In genomic region chr16:93831627-93832395, GRCm38 (mm10) we compare ENCODE assay signal across 8 mouse cellular contexts. TPM values are rescaled to one million over a fixed set of nuclear protein-coding genes. Genes with fewer than 3 reads are reported as not detected.
DNase-seq lines count a peak whose midpoint lies in the region; ATAC-seq lines count a peak whose summit lies in the region.

Gene Morc3, plus strand, starts transcription at chr16:93832121.

- peaks cover 2 to 19% of the 10 kb centered on the region in 2 experiments; a peak in 3 of 4 replicates for H3K4me1 ChIP-seq in heart, embryonic 14.5 days (ENCODE audit: control insufficient read depth in 2 of 2, insufficient read depth in 2 of 2, low read length in 2 of 2)
- H3K4me1 ChIP-seq in liver, embryonic 13.5 days (replicated peaks): peaks cover 38% of the 10 kb centered on the region
- peaks cover 17% of the 10 kb centered on the region for H3K4me1 ChIP-seq in stomach, embryonic 16.5 days (ENCODE audit: control insufficient read depth, insufficient read depth, low read length)

- peak within 1 kb of the TSS; percentile 89 for H3K9ac ChIP-seq in heart, embryonic 14.5 days (ENCODE audit: low read length)
- H3K9ac ChIP-seq in liver, embryonic 13.5 days: peak within 1 kb of the TSS; percentile 99
- peak within 1 kb of the TSS; percentile 96 for H3K9ac ChIP-seq in stomach, embryonic 16.5 days (ENCODE audit: low read length)

- H3K27me3 ChIP-seq in heart, embryonic 14.5 days (ENCODE audit: control insufficient read depth, insufficient read depth, low read length): no peaks in the 10 kb centered on the region
- H3K27me3 ChIP-seq in liver, embryonic 13.5 days: no peaks in the 10 kb centered on the region
- H3K27me3 ChIP-seq in stomach, embryonic 16.5 days (ENCODE audit: control insufficient read depth, insufficient read depth, low read length): no peaks in the 10 kb centered on the region

- WGBS in heart, embryonic 14.5 days: 11% methylated on average over 54 of the region's 55 CpGs
- 12% methylated on average over 51 of the region's 55 CpGs for WGBS in liver, embryonic 13.5 days (ENCODE audit: insufficient replicate concordance)
- 11% methylated on average over 55 of the region's 55 CpGs for whole genome bisulfite sequencing in stomach, embryonic 16.5 days

- peak within 1 kb of the TSS; percentile 78 to 100 for H3K4me3 ChIP-seq in heart, embryonic 14.5 days (ENCODE audit: control insufficient read depth in 1 of 2, insufficient read depth in 1 of 2, low read depth in 1 of 2, low read length in 2 of 2)
- peak within 1 kb of the TSS; percentile 98 for H3K4me3 ChIP-seq in liver, embryonic 13.5 days (replicated peaks)
- H3K4me3 ChIP-seq in stomach, embryonic 16.5 days (replicated peaks; ENCODE audit: low read length): peak within 1 kb of the TSS; percentile 93

- DNase-seq in c-Kit-negative CD71-positive TER-119-positive erythroid progenitor cells, embryonic 14.5 days (ENCODE audit: low read depth, low spot score): peak; percentile 99
- DNase-seq in fibroblast of lung, adult 2 months (ENCODE audit: low read depth): peak; percentile 98
- peak; percentile 100 for DNase-seq in kidney, postnatal 14 days
- DNase-seq in liver, embryonic 13.5 days: peak; percentile 100
- peak; percentile 100 for DNase-seq in neural tube, embryonic 10.5 days (ENCODE audit: extremely low spot score, low spot score)

- H3K9me3 ChIP-seq in heart, embryonic 14.5 days (ENCODE audit: control insufficient read depth, low read length): 0 out of 2 replicates have a peak, but pooled peaks cover 6% of the 10 kb centered on the region
- no peaks in the 10 kb centered on the region for H3K9me3 ChIP-seq in liver, embryonic 13.5 days (replicated peaks)
- no peaks in the 10 kb centered on the region for H3K9me3 ChIP-seq in stomach, embryonic 16.5 days (replicated peaks; ENCODE audit: control insufficient read depth, low read length)

- H3K27ac ChIP-seq in heart, embryonic 14.5 days (replicated peaks in 1 of 2; ENCODE audit: control insufficient read depth in 1 of 2, insufficient read depth in 1 of 2, low read depth in 2 of 2, low read length in 2 of 2): peak within 1 kb of the TSS; percentile 92
- H3K27ac ChIP-seq in liver, embryonic 13.5 days: peak within 1 kb of the TSS; percentile 96
- H3K27ac ChIP-seq in stomach, embryonic 16.5 days (ENCODE audit: low read length): peak within 1 kb of the TSS; percentile 98

- H3K4me2 ChIP-seq in heart, embryonic 14.5 days (ENCODE audit: low read length): peak within 1 kb of the TSS; percentile 72
- peak within 1 kb of the TSS; percentile 83 for H3K4me2 ChIP-seq in liver, embryonic 13.5 days
- H3K4me2 ChIP-seq in stomach, embryonic 16.5 days (ENCODE audit: low read depth, low read length): peak within 1 kb of the TSS; percentile 64

- peak; percentile 95 for ATAC-seq in CD4-positive, CD25-positive, alpha-beta regulatory T cell, adult 4 months
- ATAC-seq in heart, embryonic 14.5 days (ENCODE audit: insufficient number of reproducible peaks, insufficient read depth, low FRiP score, low read depth): peak; percentile 98
- ATAC-seq in liver, embryonic 13.5 days (ENCODE audit: low read depth): peak; percentile 94
- ATAC-seq in stomach, embryonic 16.5 days (ENCODE audit: insufficient read depth, low FRiP score): peak; percentile 99

- no peaks in the 10 kb centered on the region for H3K36me3 ChIP-seq in heart, embryonic 14.5 days (ENCODE audit: control insufficient read depth, insufficient read depth, low read length)
- H3K36me3 ChIP-seq in liver, embryonic 13.5 days: peaks cover 2% of the 10 kb centered on the region; the same call in 1 of the 2 replicates
- no peaks in the 10 kb centered on the region for H3K36me3 ChIP-seq in stomach, embryonic 16.5 days (ENCODE audit: control insufficient read depth, insufficient read depth, low read length)

RNA-seq across cellular contexts. Expression of gene Morc3, which starts in this region (rescaled TPM):
- 100 to 1,000 TPM in 1 of 2 experiments, 10 to 100 TPM in 1; 90.1 to 129 TPM for polyA plus RNA-seq in CD4-positive, CD25-positive, alpha-beta regulatory T cell, adult 4 months (2017; shearing (Covaris generic))
- polyA plus RNA-seq in heart, embryonic 14.5 days (2014; fragmentation: Nextera tagmentation; extraction: Ambion mirVana): 23.8 and 27.2 TPM in 2 replicates
- polyA plus RNA-seq in liver, embryonic 13.5 days (2015; fragmentation: Nextera tagmentation; extraction: Ambion mirVana): 19.1 and 22.3 TPM in 2 replicates
- polyA plus RNA-seq in stomach, embryonic 16.5 days (2015; fragmentation: Nextera tagmentation; extraction: Ambion mirVana): 31.0 and 34.8 TPM in 2 replicates

Comparison
In these comparisons a context has a peak if more than half of its experiments do, and no peak if none do; other contexts are left out.
1. Peak in every context shown above with its lines: DNase-seq, ATAC-seq, H3K4me3 ChIP-seq and H3K27ac ChIP-seq.